ENCODE assay signal across 14 mouse cellular contexts in the genomic region with DNA sequence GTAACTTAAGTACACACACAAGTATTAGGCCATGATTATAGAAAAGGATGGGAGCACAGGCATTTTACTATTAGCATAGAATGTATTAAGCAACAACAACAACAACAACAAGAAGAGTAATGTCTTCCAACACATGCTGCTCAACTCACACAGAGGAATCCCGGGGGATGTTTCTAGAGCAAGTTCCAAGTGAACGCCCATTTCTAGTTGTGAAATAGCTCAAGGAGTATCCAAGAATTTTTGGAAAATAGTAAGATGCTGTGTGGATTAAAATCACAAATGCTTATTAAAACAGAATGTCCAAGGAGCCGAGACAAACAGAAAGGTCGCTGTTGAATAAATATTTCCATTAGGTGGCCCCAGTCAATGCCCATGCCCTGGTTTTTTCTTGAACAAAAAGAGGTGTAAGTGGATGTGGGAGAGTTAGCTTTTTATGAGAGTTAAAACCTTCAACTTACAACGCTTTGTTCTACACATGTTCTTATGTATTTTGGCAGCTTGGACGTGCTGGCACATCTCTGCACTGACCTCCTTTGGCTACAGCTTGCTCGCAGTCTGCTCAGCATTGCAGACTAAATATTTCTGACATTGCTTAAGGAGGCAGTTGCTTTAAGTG.
A peak's percentile ranks its signal among the peaks of the same experiment; 100 is the strongest.
DNase-seq lines count a peak whose midpoint lies in the region; ATAC-seq and TF ChIP-seq lines count a peak whose summit lies in the region.
"Had no signal": no experiment of that assay in that cellular context is flagged by ENCODE, and none has a peak within 500 bp of the region (broad histone marks: within the 10 kb centered on the region; RNA-seq: fewer than 3 reads in every experiment).

No protein-coding gene starts in this region.

- H3K27me3 ChIP-seq in kidney, adult 2 months (replicated peaks; ENCODE audit: control insufficient read depth, insufficient read depth, low read length), result no peaks in the 10 kb centered on the region
- H3K27me3 ChIP-seq in lung, embryonic 16.5 days (ENCODE audit: control insufficient read depth, insufficient read depth, low read depth, low read length), result no peaks in the 10 kb centered on the region

- H3K4me2 ChIP-seq in lung, embryonic 16.5 days (ENCODE audit: low read depth, low read length), result 0 out of 2 replicates have a peak overlapping the region, but pooled peaks have one; percentile 2

- peak; percentile 79 for ATAC-seq in lung, embryonic 16.5 days (ENCODE audit: low read depth)
- ATAC-seq: hindbrain, embryonic 16.5 days had no signal

- DNase-seq in cerebellum, postnatal 10 days, result peak; percentile 59 to 68
- DNase-seq in cerebellum, adult 8-10 months, result no peak
- DNase-seq in kidney, adult 2 months, result peak; percentile 44
- DNase-seq in kidney, adult 11 months, result no peak
- peak; percentile 72 for DNase-seq in brain, adult 2 months (ENCODE audit: low read depth, low spot score)
- DNase-seq in spleen, postnatal 10 days (ENCODE audit: low spot score in 2 of 2), result no peak
- no peak for DNase-seq in right cerebral cortex, postnatal 25 days
- DNase-seq: adrenal gland, postnatal 36 days; B cell, adult 2 months; cerebellum, adult 9-11 months; kidney, postnatal 4 days had no signal

- no peak for TF ChIP-seq CTCF in kidney, adult 2 months (conservative IDR thresholded peaks at IDR 0.05; ENCODE audit: insufficient read depth, insufficient read length, low read depth, low read length)

- WGBS in kidney, adult 2 months, result 77% methylated on average over 7 of the region's 7 CpGs
- WGBS in lung, embryonic 16.5 days, result 35% methylated on average over 7 of the region's 7 CpGs

- no peak overlapping the region for H3K27ac ChIP-seq in kidney, adult 2 months (ENCODE audit: insufficient read depth, low read depth, low read length)
- peak overlapping the region; percentile 74 for H3K27ac ChIP-seq in lung, embryonic 16.5 days (ENCODE audit: low read length)
- H3K27ac ChIP-seq: macrophage had no signal

- H3K4me1 ChIP-seq in kidney, adult 2 months (ENCODE audit: control insufficient read depth, insufficient read depth, low read length), result no peaks in the 10 kb centered on the region
- peaks cover 33% of the 10 kb centered on the region for H3K4me1 ChIP-seq in lung, embryonic 16.5 days (replicated peaks; ENCODE audit: control insufficient read depth, insufficient read depth, low read length)

- no peak overlapping the region for H3K4me3 ChIP-seq in kidney, adult 2 months (ENCODE audit: insufficient read depth, low read depth, low read length)
- no peak overlapping the region for H3K4me3 ChIP-seq in lung, embryonic 16.5 days (ENCODE audit: low read length)

- no peak for TF ChIP-seq POLR2A in kidney, adult 2 months (IDR thresholded peaks at IDR 0.05; ENCODE audit: low read depth, low read length)

- H3K9ac ChIP-seq in lung, embryonic 16.5 days (ENCODE audit: low read length), result no peak overlapping the region

- no peaks in the 10 kb centered on the region for H3K36me3 ChIP-seq in kidney, adult 2 months (ENCODE audit: control insufficient read depth, insufficient read depth, low read length)
- no peaks in the 10 kb centered on the region for H3K36me3 ChIP-seq in lung, embryonic 16.5 days (ENCODE audit: control insufficient read depth, insufficient read depth, low read length)

- no peaks in the 10 kb centered on the region for H3K9me3 ChIP-seq in lung, embryonic 16.5 days (ENCODE audit: control insufficient read depth, low read length)

Comparison
In these comparisons a context has a peak if more than half of its experiments do, and no peak if none do; other contexts are left out.
1. DNase-seq: peak in cerebellum, postnatal 10 days (2 of 2), kidney, adult 2 months (single experiment) and brain, adult 2 months (single experiment); none in cerebellum, adult 8-10 months (single experiment), kidney, adult 11 months (single experiment), spleen, postnatal 10 days (0 of 2) and right cerebral cortex, postnatal 25 days (single experiment).